Mouse (Mus musculus) activated CD4-positive, CD25-positive, alpha-beta regulatory T cell, adult 4 months (primary cell): ENCODE measurements at regions not wholly inside any gene's neighbourhood (a gene's known extent, or its start where the extent isn't known, plus 50 kb on each side); places are given as distances from the start of the nearest gene placed in this dataset.

Experiments used
- ATAC-seq: one replicate; pipeline ENCODE4 v1.8.0; 2017

DNA sequence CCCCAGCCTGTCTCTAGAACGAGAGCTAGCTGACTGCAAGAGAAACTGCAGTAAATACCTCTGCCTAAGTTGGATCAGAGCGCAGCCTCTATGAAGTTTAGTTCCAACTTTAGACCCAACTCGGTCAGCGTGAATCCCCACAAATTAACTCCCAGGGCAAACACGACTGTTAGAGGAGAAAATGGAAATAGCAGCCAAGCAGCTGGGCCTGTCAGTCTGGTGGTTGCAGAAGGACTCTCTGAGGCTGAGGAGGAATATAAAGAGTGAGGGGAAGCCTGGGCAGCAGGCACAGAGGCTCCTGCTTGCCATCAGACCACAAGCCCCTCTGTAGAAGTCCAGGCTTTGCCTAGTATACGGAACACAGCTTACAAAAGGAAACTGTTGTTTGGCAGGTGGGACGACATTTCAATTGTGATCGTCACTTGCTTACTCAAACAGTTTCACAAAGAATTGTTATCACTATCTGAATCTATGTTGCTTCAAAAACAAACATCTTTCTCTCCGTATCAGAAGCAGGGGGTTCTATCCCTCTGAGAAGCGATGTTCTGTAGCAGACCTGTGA is 135.0 kb downstream of the Lmo4 start:
- no peak for ATAC-seq

DNA sequence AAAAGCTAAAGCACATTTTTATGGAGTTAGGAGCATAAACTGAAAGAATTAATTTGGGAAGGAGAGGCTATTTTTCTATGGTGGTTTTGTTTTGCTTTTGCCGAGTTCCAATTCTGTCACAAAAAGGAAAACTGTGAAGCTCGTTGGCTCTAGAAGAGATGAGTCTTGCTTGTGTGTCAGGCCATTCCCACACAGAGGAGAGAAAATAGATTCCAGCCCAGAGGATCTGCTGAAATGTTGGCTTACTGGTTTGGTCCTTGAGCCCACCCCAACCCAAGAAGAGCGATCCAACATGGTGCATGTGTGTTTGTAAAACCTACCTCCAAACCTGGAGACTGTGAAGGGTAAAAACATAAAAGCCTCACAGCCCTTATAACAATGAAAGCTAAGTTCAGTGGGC is 138.0 kb downstream of the Lmo4 start:
- ATAC-seq = no peak

DNA sequence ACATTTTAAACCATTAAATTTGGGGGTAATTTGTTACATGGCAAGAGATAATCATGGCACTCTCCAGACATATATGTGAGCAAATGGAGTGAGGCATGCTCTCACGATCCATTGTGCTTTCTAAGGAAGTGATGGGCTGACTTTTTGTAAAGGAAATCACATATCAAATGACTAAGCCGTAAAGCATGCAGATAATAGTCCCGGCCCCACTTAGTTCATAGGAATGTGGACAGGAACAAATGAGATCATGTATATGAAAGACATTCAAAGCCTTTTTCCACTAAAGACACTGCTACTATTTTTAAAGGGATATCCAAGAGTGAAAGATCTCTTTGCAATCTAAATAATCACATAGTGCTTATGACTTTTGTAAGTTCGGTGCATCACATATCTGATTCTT is 146.9 kb downstream of the Lmo4 start:
- no peak for ATAC-seq

DNA sequence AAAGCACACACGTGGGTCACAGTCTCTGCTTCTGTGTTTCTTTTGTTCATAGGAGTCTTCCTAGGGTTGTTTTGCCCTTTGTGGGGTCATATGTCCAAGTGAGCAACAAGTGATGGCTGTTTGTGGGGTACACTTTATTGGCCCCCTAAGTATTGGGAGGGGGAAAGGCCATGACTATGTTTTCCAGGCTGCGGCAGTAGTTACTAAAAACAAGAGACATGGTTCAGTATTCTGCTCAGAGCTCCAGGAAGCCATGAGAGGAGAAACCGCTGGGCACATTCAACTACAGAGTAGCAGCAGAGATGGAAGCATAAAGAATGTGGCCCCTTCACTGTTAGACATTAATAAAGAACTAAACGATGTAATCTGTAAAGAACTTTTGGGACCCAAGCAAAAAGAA is 154.7 kb downstream of the Lmo4 start:
- ATAC-seq = no peak

DNA sequence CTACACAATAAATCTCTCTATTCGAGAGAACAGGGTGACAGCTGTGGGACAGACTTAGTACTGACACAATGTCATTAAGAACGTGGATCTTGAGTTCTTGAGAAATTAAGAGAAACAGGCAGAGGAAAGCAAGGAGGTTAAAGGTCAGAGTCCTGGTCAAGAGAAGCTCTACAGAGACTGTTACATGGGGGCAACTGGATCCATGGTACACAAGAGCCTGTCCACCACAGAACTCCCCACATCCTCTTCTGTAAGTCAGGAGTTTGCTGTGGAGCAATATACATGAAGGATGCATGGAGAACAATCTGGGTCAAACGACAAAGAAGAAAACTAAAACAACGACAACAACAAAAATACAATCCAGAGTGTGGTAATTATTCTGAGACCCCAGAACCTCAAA is 155.8 kb downstream of the Lmo4 start:
- no peak for ATAC-seq

DNA sequence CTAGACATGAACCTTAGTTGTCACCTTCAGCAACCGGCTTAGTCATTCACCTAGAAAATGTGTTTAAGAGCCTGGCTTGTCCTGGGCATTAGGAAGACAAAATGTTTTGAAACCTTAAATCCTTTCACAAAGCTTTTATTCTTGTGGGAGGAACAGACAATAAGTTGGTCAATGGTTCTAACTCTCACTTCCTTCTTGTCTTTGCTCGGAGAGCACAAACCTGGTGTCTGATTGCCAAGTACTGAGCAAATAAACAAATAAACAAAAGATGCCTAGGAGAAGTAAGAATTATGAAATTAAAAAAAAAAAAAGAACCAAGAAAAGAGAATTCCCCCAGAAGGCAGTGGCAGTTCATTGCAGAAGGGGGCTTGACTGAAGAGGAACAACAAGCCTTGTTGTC is 160.7 kb downstream of the Lmo4 start:
- ATAC-seq = no peak

DNA sequence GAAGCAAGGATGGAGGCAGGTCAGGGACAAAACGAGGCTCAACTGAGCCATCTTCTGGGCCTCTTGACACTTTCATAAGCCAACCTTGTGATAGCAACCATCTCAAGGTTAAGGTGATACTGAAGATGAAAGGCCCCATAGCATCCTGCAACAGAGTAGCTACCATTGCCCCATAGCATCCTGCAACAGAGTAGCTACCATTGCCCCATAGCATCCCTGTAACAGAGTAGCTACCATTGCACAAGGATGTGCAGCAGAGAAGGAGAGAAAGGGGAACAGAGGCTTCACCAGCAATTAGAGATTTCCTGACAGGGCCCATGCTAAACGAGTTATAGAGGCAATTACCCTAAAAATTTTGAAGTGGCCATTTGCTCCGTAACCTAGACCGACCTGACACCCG is 163.2 kb downstream of the Lmo4 start:
- no peak for ATAC-seq

DNA sequence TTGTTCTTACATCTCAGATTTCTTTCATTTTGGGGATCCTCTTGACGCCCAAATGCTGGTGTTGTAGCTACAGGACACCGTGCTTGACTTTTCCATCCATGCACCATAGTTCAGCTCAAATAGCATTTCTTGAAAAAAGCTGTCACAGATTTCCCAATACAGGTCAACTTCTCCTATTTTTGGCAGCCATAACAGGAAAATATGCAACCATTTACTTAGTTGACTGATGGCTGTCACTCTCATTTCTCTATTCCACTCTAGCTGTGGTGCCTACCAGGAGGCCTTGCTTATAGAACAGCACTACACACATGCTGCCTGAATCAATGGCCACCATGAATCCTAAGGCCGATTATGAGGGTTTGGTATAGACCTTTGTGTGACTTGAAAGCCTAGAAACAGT is 165.5 kb downstream of the Lmo4 start:
- no peak for ATAC-seq

DNA sequence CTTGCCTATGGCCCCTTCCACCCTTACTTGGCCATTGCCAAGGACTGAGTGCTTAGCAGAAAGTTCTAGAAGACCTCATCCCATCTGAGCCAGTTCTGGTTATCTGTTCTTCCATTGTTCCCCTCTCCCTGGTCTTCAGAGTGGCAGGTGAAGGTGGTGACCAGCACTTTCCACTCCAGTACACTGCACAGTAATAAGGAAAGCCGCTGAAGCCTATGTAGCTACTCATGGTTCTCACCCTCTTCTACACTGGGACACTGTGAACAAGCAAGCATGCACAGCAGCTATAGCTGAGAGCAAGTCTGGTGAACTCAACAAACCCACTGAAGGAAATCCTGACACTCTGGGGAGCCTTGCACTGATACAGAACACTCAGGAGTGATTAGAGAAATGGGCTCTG is 175.4 kb downstream of the Lmo4 start:
- ATAC-seq = no peak

DNA sequence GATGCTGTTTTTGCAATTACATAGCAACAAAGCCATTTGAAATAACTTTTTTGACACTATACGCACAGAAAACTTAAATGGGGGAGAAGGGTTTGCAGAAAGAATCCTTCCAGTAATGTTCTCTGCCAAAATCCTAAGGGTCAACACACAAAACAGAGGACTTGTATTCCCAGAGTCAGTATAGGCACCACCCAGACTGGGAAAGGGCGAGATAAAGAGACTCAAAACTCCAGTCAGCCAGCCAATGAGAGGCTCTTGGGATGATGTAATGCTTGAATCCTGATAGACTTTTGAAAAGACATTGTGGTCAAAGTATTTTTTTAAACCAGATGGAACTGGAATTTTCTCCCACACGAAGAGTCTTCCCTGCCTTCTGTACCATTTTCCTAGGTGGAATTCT is 175.9 kb downstream of the Lmo4 start:
- no peak for ATAC-seq

DNA sequence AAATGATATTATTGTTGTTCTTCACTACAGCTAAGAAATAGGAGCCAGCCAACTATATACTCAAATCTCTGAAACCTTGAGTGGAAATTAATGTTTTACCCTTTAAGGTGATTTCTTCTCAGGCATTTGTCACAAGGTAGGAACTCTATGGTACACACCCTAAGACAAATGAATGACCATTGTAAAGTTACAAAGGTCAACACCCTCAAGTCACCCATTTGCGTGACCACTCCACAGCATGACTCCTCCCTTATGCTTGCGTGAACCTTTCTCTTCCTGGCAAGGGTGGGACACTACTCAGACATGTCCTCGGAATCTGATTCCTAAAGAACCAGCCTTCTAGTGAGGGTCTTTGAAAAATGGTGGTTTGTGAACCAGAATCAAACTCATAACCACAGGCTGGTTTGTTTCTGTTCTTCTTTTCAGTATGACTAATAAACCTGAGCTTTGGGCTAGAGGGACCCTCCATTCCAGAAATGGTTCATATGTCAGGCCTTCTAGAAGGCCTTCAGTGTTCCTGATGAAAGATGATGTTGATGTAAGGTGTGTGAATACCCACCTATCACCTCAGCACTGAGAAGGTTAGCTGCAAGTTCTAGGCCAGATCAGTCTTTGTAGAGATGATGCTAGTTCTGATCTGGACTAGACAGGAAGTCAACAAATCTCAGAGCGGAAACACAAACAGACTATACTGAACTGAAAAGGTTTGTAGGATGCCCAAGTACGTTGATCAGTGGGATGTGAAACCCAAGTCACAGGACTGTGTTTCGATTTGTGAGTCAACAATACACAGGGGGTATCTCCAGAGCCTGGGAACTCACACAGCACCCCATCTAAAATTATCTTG is 177.7 kb downstream of the Lmo4 start:
- no peak for ATAC-seq

DNA sequence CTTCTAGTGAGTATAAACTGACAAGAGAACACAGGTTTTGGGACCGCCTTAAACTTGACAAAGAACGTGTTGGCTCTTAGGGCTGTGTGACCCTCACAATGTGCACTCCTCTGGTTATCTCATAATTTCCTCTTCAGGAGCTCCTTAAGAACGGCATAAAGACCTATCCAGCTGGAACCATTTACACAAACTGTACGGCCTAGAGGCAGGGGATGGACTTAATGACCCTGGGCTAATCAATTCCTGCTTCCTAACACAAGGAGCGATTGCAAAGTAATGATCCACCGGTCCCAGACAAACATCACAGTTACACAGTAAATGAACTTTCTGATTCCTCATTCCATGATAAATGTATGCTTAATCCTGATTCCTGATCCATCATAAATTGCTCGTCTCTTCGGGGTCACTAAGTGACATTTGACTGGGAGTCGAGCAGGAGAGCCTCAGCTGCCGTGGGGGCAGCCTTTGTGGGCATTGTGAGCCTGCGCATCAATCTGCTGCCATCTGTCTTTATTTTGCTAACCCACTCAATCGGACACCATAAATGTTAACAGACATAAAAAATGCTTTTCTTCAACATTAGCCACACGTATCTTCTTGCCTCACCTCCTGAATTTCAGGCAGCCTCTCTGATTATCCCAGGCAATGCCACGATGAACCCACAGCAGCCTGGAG is 179.4 kb downstream of the Lmo4 start:
- no peak for ATAC-seq

DNA sequence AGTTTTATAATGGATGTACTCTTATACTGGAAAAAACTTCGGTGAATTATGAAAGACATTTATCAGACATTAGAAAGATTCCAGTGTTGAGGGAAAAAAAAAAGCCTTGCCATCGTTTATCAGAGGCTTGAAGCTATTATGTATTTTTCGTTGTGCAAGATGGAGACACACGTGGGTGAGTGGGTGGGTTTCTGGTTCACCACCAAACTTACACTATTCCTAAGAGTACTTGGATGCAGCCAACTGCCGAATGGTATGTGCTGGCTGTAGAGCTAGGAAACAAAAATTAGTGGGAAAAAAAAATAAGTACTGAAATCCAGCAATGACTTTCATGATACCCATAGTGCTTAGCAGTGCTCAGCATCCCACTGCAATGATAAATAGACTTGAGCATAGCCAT is 180.8 kb downstream of the Lmo4 start:
- no peak for ATAC-seq

DNA sequence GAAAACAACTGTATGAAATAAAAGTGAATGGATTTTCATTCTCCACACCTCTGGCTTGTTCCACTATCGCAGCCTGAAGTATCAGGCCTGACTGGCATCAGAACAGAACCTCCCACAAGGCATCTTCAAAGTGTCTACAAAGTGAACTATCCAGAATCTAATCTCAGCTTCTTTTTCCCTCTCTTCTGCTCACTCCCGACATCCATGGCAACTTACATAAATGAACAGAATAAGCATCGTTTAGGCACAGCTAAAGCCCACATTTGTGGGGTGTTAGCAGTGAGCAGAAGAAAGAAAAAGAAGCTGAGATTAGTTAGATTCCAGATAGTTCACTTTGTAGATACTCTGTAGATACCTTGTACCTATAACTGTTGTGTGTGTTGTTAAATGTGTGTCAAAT is 182.0 kb downstream of the Lmo4 start:
- no peak for ATAC-seq

DNA sequence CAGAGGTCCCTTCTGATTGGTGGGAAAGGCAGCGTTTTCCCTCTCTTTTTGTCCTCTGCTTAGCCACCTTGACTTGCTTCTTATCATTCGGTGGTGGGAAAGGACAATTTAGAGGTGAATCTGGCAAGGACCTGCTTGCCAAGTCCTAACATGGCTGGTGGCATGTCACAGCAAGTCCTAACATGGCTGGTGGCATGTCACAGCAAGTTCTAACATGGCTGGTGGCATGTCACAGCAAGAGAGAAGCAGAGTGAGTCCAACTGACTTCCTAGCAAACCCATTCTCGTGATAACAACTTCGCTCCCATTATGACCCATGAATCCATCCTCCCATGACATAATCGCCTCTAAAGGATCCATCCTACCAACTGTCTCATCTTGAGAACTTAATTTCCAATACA is 183.1 kb downstream of the Lmo4 start:
- ATAC-seq = no peak

DNA sequence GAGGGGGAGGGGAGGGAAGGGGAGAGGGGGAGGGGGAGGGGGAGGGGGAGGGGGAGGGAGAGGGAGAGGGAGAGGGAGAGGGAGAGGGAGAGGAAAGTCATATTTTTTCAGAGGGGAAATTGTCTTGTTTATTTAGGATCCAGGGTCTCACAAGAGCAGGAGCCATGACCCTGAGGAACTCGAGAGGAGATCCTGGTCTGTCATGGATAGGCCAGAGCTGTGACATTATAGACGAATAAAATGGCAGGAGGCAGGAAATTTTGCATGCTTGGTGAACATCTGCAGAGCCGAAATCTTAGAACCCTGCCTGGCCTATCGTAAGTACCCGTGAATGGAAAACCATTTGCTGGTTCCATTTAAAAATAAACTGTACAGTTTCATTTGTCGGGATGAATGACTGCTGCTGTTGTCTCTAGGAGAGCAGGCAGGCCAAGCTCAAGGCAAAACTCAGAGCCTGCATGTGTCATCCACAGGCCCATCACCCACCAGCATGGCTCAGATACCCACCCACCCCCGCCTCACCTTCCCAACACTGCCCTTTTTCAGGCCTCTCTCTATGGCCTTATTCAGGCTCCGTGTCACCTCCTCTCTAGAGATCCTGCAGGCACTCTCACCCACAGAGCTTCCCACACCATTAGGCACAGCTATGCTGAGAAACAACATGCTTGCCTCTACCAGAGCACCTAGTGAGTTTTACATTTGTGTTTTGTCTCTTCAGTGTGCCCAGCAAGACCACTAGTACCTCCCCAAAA is 184.7 kb downstream of the Lmo4 start:
- ATAC-seq = no peak

DNA sequence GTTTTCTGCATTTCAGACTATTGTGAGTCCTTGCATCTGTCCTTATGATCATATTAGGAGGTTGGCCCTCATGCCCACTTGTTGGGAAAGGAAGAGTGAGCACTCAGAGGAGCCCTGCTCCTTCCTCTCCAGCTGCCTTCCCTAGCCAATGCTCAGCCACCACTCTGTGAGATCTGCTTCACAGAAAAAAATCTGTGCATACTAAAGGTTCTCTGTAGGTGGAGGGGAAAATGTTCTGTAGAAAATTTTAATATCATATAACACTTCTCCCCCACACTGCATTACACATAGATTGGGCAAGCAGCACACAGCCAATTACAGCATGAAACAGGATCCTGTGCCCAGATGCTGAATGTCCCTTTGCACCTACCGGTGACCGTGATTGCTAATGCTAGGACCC is 185.7 kb downstream of the Lmo4 start:
- ATAC-seq = no peak

DNA sequence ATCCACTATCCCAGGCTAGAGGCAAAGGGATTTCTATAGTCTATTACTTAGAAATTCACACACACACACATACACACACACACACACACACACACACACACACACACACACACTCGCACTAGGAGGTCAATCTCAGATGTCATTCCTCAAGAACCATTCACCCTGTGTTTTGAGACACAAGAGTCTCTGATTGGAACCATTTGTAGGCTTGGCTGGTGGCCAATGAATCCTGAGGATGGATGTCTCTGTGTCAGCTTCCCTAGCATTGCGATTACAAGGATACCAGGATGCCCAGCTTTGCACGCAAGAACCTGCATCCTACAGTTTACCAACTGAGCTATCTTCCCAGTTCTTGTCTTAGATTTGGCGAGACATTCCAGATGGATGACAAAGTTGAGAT is 186.5 kb downstream of the Lmo4 start:
- ATAC-seq = no peak

DNA sequence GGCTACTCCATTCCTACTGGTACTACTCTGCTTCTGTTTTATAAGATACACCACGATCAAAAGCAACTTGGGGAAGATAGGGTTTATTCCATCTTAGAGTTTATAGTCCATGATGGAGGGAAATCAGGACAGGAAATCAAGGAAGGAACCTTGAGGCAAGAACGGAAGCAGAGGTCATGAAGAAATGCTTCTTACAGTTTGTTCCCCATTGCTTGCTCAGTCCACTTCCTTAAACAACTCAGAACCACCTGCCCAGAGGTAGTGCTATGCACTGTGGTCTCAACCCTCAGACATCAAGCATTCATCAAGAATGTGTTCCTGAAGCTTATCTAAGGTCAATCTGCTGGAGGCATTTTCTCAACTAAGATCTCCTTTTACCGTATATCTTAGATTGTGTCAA is 189.8 kb downstream of the Lmo4 start:
- ATAC-seq = no peak

DNA sequence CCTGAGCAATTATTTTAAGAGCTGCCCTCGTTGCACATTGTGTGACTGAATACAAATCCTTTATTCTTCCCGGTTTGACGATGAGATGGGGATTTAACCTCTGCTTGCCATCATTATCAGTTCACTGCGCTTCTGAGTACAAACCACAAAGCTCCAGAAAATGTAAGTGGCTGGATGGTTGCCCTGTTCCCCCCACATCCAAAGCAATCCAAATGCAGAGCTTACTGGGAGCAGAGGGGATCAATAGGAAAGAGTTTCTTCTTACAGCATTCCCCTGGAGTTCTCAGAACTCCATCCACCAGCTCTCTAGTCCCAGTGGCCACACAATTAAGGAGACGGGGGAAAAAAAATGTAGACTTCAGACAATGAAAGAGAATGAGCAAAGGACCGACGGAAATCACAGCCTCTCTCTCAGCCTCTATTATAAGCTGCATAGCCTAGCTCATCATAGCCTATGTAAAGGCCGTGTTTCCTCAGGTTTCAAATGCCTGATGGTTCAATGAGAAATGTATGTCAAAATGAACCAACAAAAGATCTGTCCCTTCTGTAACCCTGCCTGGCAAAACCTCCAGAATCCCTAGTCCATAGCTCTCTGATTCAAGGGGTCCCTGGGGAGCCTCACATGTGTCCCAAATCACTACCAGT is 191.4 kb downstream of the Lmo4 start:
- ATAC-seq = no peak

DNA sequence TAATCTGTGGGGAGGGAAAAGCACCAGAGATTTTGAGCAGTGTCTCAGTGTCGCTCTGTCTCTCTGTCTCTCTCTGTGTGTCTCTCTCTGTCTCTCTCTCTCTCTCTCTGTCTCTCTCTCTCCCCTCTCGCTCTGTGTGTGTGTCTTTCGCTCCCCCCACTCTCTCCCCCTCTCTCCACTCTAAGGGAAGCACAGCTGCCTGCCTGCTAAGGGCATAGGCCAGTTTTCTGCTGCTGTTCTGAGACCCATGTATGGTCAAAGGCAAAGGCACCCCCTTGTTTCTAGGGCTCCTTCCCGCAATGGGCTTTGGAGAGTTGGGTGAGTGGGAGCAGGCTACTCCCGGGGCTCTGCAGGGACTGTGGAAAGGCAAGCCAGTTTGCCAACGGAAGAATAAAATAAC is 192.2 kb downstream of the Lmo4 start:
- ATAC-seq = no peak

DNA sequence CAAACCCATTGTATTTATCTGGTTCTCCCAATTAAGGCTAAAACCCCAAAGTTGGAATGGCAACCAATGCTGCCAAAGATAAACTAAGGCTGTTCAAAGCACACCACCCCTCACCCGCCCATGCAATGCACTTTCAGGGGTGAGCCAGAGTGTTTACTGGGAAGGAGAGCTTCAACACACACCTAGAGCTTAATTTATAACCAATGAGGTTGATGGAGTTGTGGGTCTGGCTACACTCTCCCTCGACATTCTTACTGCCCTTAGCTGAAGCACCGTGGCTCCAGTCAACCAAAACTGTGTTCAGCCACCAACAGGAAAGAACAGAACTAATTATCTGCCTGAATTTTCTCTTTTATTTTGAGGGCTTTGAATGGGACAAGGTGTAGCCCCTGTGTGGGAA is 192.8 kb downstream of the Lmo4 start:
- no peak for ATAC-seq

DNA sequence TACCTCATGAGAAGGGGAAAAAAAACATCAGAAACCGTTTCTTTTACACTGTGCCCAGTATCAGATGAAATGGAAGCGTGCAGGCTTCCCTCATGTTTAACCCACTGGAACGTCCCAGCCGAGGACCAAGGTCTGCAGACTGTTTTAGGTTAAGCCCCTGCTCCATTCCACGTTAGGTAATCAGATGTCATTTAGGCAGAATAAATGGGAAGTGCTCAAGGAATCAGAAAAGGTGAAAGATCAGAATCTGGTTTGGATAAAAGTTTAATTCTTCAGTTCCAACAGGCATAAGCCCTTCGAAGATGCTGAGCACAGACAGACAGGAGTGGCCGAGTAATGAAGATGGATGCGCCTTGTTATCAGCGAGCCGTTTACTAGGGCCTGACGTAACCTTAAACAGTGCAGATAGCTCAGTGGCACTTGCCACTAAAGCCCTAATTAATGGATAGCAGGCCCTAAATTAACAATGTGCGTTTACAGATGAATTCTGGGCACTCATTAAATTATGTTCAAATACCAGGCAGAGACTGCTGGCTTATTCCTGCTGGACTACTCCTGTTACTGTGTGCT is 193.5 kb downstream of the Lmo4 start:
- no peak for ATAC-seq
